Mouse (Mus musculus): ENCODE measurements around the gene Ttc39a.

The Ttc39a gene

DNA sequence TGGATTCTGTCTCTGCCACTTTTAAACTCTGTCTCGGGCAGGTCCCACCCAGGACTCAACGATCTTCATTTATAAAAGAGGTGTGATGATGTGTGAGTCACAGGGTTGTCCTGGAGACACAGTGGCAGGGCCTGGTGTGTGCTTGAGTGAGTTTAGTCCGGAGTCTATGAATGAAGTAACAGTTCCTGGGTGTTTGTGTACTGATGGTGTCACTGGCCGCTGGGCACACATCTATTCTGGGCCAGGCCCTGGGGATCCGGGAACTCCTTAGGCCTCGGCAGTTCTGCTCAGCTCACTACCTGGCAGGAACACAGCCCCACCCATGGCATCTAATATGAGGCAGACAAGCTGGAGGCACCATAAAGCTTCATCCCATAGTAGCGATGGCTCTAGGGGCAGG lies 15.2 kb downstream of the Ttc39a start:
- no peak for DNase-seq

DNA sequence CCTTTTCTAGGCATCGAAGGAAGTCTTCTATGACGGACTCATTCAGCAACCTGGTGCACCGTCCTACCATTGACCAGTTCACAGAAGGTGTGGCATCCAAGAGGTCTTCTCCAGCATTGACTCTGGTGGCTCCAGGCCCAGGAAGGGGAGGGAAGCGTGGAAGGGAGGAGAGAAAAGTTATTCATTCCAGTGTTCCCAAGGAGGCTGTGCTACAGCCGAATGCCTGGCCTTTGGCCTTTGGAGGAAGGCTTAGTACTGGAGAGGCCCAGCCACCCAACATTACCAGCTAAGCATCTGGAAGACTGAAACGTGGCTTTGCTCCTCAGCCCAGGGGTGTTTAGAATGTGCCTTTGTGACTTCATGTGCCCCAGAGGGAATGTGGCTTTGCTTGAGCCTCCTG lies 16.0 kb downstream of the Ttc39a start:
- peak; percentile 38 for DNase-seq

DNA sequence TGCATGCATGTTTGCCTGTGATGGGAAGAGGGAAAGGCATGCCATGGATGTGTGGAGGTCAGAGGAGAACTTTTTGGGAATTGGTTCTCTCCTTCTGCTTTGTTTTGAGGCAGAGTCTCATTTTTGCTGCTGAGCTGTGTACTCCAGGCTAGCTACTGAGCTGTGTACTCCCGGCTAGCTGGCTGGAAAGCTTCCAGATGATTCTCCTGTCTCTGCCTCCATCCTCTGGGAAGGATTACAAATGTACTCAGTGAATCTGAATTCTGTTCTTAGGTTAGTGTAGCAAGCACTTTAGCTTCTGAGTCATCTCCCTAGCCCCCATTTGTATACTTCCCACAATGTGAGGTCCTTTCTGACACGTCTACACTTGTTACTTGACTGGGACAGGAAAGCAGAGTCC lies 17.0 kb downstream of the Ttc39a start:
- DNase-seq: no peak

DNA sequence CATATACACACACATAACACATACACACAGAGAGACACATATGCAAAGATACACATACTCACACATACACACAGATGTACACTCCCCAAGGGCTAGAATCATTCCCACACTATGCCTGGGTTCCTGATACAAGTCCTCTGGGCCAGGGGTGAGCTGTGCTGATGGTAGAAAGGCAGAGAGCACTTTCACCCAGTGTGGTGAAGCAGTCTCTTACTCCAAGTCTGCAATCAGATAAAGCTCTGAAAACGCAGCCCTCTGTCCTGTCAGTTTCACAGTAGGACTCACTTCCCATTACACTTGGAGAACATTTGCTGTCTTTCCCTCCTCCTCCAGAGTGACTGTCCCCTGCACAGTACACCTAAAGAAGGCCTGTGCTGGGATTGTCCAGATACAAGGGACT lies 20.6 kb downstream of the Ttc39a start:
- DNase-seq: no peak

- no peak for DNase-seq
Observed at GRCm38 (mm10) chr4:109430250-109430649, 23.8 kb downstream of the Ttc39a start.

- DNase-seq: peak; percentile 62
Observed at GRCm38 (mm10) chr4:109430854-109431253, 24.4 kb downstream of the Ttc39a start.

DNA sequence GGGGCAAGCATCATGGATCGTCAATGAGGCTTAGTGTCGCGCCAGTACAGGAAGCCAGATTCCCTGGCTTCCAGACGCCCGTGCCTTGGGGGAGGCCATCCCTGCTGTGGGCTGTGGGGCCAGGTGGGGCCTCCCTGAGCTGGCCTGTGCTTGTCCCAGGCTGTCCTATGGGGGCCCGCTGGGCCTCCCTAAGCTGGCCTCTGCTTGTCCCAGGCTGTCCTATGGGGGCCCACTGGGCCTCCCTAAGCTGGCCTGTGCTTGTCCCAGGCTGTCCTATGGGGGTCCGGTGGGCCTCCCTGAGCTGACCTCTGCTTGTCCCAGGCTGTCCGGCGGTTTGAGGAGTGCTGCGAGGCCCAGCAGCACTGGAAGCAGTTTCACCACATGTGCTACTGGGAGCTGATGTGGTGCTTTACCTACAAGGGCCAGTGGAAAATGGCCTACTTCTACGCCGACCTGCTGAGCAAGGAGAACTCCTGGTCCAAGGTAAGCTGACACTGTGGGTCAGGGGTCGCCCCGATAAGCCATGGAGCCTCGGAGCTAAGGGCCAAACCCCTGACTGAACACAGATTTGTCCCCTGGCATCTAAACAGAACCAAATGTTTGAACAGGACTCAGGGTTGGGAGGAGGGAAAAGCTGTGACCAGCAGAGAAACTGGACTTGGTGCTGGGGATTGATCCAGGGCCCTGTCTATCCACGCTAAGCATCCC lies 26.4 kb downstream of the Ttc39a start:
- no peak for DNase-seq

DNA sequence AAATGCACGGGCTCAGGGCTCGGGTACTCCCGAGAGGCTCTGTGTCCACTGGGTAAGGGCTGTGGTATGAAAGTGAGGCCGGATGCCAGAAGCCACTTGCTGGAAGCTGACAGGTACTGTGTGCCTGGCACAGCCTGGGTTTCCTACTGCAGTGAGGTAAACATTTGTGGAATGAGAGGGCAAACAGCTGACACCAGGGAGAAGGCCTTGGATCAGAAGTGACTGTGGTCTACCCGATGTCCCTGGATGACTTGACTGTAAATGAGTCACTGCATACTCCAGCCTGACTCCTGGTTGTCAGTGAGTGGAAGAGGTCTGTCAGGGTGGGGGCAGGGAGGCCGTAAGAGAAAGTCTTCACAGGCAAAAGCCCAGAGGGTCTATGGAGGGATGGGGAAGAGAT lies 27.2 kb downstream of the Ttc39a start:
- DNase-seq: peak; percentile 51

GRCm38 (mm10) chr4:109434256-109434655 lies 27.8 kb downstream of the Ttc39a start:
- no peak for DNase-seq

DNA sequence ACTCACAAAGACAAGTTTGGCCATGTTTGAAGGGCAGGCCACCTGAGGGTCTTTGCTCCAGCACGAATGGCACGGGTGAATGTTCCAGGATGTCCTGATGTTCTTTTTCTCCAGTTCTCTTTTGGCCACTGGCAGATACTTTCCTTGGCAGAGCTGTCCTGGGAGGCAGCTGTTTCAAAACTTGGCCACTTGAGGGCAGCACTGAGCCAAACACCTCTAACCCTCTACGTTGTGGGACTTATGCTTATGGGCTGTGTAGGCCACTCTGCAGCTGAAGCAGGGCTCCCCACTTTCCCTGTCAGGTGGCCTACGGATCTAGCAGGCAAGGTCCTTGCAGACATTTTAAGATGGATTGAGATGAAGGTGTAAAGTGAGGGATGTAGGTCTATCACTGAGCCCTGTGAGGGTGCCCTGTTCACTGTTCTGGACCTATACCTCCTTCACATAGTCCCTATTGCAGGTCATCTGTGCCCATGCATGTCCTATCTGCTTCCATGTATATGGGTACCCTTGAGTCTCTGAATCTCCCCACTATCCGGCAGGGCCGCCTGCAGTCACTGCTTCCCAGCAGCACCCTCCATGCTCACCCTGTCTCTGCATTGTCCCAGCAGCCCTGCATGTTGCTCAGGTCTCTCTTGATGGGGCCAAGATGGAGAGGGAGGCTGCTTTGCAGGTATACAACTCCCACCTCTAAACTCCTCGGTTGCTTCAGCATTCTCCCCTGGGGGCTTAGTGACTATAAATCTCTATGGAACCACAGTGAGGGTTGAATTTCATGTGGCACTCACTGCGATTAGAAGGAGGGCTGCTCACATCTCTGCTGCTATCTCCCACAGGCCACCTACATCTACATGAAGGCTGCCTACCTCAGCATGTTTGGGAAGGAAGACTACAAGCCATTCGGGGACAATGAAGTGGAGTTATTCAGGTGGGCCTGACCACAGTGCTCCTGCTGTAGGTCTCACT lies 31.8 kb downstream of the Ttc39a start:
- DNase-seq: peak; percentile 73

DNA sequence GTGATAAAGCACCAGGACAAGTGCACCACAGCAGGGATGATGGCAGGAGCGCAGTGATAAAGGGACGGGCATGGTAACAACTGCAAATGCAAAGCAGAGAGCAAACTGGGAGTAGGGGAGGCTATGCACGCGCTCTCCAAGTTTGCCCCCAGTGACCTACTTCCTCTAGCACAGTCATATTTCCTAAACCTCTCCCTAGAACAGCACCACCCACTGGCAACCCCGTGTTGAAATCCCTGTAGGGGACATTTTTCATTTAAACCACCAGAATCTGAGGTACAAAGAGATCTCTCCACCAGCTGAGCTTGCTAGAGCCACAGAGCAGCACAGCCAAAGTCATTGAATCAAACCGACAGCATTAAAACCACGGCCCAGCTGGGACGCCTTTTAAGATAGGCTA lies 32.7 kb downstream of the Ttc39a start:
- no peak for DNase-seq

- DNase-seq: no peak
Observed at GRCm38 (mm10) chr4:109439825-109440248, 33.4 kb downstream of the Ttc39a start.

DNA sequence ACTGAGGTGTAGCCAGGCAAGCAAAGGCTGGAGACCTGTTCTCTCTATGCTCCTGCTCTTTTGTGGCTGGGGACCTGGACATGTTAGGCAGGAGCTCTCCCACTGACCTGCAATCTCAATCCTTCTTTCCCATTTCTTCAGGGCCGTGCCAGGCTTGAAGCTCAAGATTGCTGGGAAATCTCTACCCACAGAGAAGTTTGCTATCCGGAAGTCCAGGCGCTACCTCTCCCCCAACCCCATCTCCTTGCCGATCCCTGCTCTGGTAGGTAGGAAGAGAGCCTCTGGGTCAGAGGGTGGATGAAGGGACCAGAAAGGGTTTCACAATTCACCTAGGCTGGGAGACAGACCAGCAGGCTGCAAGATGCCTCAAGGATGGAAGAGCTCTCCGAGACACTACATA lies 34.0 kb downstream of the Ttc39a start:
- no peak for DNase-seq

GRCm38 (mm10) chr4:109441000-109441399 lies 34.6 kb downstream of the Ttc39a start:
- no peak for DNase-seq

GRCm38 (mm10) chr4:109442126-109442525 lies 35.7 kb downstream of the Ttc39a start:
- no peak for DNase-seq

DNA sequence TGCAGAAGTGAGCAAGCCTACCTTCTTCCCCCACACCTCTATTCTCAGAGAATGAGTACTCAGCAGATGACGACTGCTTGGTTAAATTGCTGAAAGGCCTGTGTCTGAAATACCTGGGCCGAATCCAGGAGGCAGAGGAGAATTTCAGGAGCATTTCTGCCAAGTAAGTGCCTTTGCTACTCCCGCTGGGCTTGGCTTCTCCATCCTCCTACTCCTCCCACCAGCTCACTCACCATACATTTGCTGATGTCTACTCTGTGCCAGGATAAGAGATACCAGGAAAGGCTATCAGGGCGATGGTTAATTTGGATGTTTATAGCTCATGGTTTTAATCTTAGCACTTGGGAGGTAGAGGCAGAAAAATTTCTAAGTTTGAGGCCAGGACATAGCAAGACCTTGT lies 36.2 kb downstream of the Ttc39a start:
- no peak for DNase-seq

- DNase-seq: no peak
Observed at GRCm38 (mm10) chr4:109444471-109444870, 38.0 kb downstream of the Ttc39a start.

DNA sequence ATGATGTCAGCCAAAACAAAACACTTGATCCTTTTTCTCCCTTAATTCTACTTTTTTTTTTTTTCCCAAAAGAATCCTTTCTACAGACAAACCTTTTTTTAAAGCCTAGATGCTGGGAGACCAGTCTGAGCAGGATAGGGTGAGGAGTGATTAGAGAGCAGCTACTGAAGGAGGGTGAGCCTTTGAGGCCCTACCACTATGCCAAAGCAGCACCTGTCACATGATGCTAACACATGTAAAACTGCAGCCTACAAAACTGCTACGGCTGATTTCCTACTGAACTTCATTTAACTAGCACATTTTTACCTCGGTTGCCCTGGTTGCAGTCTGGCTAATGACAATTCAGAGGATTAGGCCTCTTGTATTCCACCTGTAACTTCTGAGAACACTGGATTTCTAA lies 38.5 kb downstream of the Ttc39a start:
- DNase-seq: no peak

- DNase-seq: no peak
Observed at GRCm38 (mm10) chr4:109445397-109445796, 39.0 kb downstream of the Ttc39a start.

DNA sequence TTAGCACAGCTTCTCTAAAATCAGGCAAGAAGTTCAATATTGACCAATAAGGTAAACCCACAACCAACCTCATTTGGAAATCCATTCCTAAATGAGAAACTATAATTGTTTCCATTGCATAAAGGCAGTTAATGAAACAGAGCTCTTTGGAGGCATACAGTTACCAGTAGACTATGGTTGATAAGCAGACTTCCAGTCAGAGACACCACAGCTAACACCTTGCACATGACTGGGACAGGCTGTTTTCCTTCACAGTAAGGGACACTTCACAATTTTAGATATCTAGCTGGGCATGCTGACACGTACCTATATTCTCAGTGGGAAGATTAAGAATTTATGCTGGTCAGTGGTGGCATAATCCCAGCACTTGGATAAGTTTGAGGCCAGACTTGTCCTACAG lies 39.5 kb downstream of the Ttc39a start:
- no peak for DNase-seq

DNA sequence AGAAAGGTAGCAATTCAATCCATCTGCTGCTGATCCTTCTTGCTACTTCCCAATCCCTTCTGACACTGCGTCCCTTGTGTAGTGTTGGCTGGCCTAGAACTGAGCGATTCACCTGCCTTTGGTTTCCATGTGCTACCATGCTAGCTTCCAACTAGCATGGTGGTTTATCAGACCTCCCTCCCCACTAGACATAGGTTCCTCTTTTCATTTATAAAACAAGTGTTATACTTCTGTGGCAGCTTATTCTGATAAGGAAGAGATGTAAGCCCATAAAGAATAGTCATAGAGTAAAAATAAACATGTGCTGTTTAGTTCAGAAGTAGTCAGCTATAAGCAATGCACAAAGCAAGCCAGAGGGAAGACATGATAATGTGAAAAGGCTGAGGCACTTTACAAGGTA lies 42.1 kb downstream of the Ttc39a start:
- DNase-seq: no peak

DNA sequence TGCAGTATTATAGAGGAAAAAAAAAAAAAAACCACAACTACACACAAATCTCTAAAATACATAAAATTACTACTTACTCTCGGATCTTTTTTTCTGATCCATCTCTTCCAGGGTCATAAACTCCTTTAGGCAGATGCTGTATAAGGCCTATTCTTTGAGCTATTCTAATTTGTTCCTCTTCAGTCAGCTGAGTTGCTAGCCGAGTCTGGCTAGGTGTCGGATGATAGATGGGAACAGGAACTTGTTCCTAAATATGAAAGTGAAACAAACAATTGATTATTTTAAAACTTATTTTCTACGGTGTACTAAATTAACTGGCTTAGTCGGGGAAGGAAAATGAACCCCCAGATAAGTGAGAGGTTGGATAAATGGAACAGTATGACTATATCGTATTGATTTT lies 50.4 kb downstream of the Ttc39a start:
- no peak for DNase-seq

- DNase-seq: peak; percentile 76
Observed at GRCm38 (mm10) chr4:109460421-109461179, 54.2 kb downstream of the Ttc39a start.

Measured in kidney, postnatal 14 days (tissue).